Mouse (Mus musculus) erythroblast, embryonic 14.5 days (primary cell): ENCODE data around the gene Tbc1d22a.

Experiments
- GATA1 ChIP-seq: IDR thresholded peaks from 2 replicates; pipeline ENCODE4 v1.6.1; 2012; ENCODE audit warnings: low read length, inconsistent platforms, mixed read lengths
- TAL1 ChIP-seq: IDR thresholded peaks from 3 replicates; pipeline ENCODE4 v1.6.1; 2012; ENCODE audit warnings: low read length, inconsistent platforms, mixed read lengths

- TF ChIP-seq GATA1 (no peak), TAL1 (no peak)
Measured at GRCm38 (mm10) chr15:86439015-86439796, 224.9 kb downstream of the Tbc1d22a start.
